Mouse (Mus musculus) MEL (cell line): Measurements from ENCODE around the gene Eif3b. TPM values are rescaled to one million over a fixed set of nuclear protein-coding genes. Genes with fewer than 3 reads are reported as not detected.
"Not testable (repeated sequence)": the region's sequence is repeated elsewhere in the genome, so short reads cannot be mapped to it uniquely, and the experiment has no call there.

ENCODE experiments used
- DNase-seq: peaks from one replicate; pipeline ENCODE4 v3.0.0; 2011; ENCODE audit warnings: low read depth, low spot score
- H3K27ac ChIP-seq: 2 replicates; pipeline ENCODE4 v1.5.1; 2012; ENCODE audit warnings: low read depth, mild to moderate bottlenecking, control low read depth, low read length, moderate library complexity; ENCODE audit not compliant: control insufficient read depth
- H3K27me3 ChIP-seq, 2 experiments: fragments of 150-350 bp in 1 of 2; sonication (generic) in 1 of 2; 2 replicates each; pipeline ENCODE4 v1.6.1; 2012; ENCODE audit warnings: low read length in 2 of 2, mild to moderate bottlenecking in 2 of 2, improper control_type of control experiment in 1 of 2, moderate library complexity in 1 of 2; ENCODE audit not compliant: insufficient read depth in 2 of 2, control insufficient read depth in 1 of 2
- H3K36me3 ChIP-seq, 2 experiments: 2 replicates each; pipeline ENCODE4 v1.6.1; 2012 to 2014; ENCODE audit warnings: low read length in 2 of 2, improper control_type of control experiment in 1 of 2, inconsistent platforms in 1 of 2, mild to moderate bottlenecking in 1 of 2; ENCODE audit not compliant: insufficient read depth in 2 of 2, control insufficient read depth in 1 of 2
- H3K4me1 ChIP-seq, 2 experiments: fragments of 150-350 bp in 1 of 2; sonication (generic) in 1 of 2; 2 replicates each; pipeline ENCODE4 v1.6.1; 2012; ENCODE audit warnings: low read length in 2 of 2, improper control_type of control experiment in 1 of 2, mild to moderate bottlenecking in 1 of 2; ENCODE audit not compliant: insufficient read depth in 2 of 2, control insufficient read depth in 1 of 2
- H3K4me3 ChIP-seq, 2 experiments: fragments of 150-350 bp in 1 of 2; sonication (generic) in 1 of 2; 2 replicates each; pipeline ENCODE4 v1.5.1; 2012; ENCODE audit warnings: low read depth in 2 of 2, low read length in 2 of 2, mild to moderate bottlenecking in 2 of 2, moderate library complexity in 2 of 2, control low read depth in 1 of 2, improper control_type of control experiment in 1 of 2; ENCODE audit not compliant: control insufficient read depth in 1 of 2, insufficient read depth in 1 of 2
- H3K79me2 ChIP-seq: 2 replicates; pipeline ENCODE4 v1.6.1; 2012; ENCODE audit warnings: mild to moderate bottlenecking, low read length, moderate library complexity; ENCODE audit not compliant: control insufficient read depth, poor library complexity, insufficient read depth
- H3K9ac ChIP-seq: 2 replicates; pipeline ENCODE4 v1.6.1; 2012; ENCODE audit warnings: low read depth, mild to moderate bottlenecking, control low read depth, low read length, moderate library complexity; ENCODE audit not compliant: control insufficient read depth, poor library complexity, severe bottlenecking
- H3K9me3 ChIP-seq: fragments of 150-350 bp; sonication (generic); replicated peaks from 2 replicates; pipeline ENCODE4 v1.6.1; 2012; ENCODE audit warnings: mild to moderate bottlenecking, low read length, improper control_type of control experiment, moderate library complexity; ENCODE audit not compliant: insufficient read depth
- CHD2 ChIP-seq: IDR thresholded peaks from 2 replicates; pipeline ENCODE4 v1.6.1; 2011; ENCODE audit warnings: low read length, improper control_type of control experiment
- CTCF ChIP-seq, 3 experiments: IDR thresholded peaks in 2 of 3; conservative IDR thresholded peaks in 1 of 3; 2 replicates each; pipeline ENCODE4 v1.5.1; 2011 to 2012; ENCODE audit warnings: low read length in 3 of 3, low read depth in 2 of 3, mild to moderate bottlenecking in 2 of 3, improper control_type of control experiment in 1 of 3, inconsistent platforms in 1 of 3, mixed read lengths in 1 of 3, moderate library complexity in 1 of 3; ENCODE audit not compliant: control insufficient read depth in 1 of 3, insufficient read depth in 1 of 3, poor library complexity in 1 of 3, severe bottlenecking in 1 of 3
- E2F4 ChIP-seq: IDR thresholded peaks from 2 replicates; pipeline ENCODE4 v1.6.1; 2011; ENCODE audit warnings: low read depth, low read length, improper control_type of control experiment, borderline replicate concordance
- EP300 ChIP-seq, 2 experiments: IDR thresholded peaks; 2 replicates each; pipeline ENCODE4 v1.6.1; 2011; ENCODE audit warnings: improper control_type of control experiment in 2 of 2, low read length in 2 of 2, low read depth in 1 of 2, mild to moderate bottlenecking in 1 of 2
- GABPA ChIP-seq: IDR thresholded peaks from 2 replicates; pipeline ENCODE4 v1.6.1; 2012; ENCODE audit warnings: low read depth, mild to moderate bottlenecking, inconsistent platforms, low read length, improper control_type of control experiment, moderate library complexity
- KAT2A ChIP-seq: conservative IDR thresholded peaks from 2 replicates; pipeline ENCODE4 v1.6.1; 2012; ENCODE audit warnings: low read depth, low read length, improper control_type of control experiment, inconsistent platforms
- MXI1 ChIP-seq: IDR thresholded peaks from 2 replicates; pipeline ENCODE4 v1.6.1; 2011; ENCODE audit warnings: mild to moderate bottlenecking, low read depth, low read length, improper control_type of control experiment
- MYB ChIP-seq: IDR thresholded peaks from 2 replicates; pipeline ENCODE4 v1.6.1; 2011; ENCODE audit warnings: mild to moderate bottlenecking, low read depth, low read length, improper control_type of control experiment
- NRF1 ChIP-seq: IDR thresholded peaks from 2 replicates; pipeline ENCODE4 v1.6.1; 2014; ENCODE audit warnings: low read depth, mild to moderate bottlenecking, inconsistent platforms, low read length, improper control_type of control experiment, moderate library complexity; ENCODE audit not compliant: poor library complexity, insufficient read depth, severe bottlenecking
- POLR2AphosphoS2 ChIP-seq: IDR thresholded peaks from 2 replicates; pipeline ENCODE4 v1.6.1; 2011; ENCODE audit warnings: low read length, improper control_type of control experiment
- POLR2AphosphoS5 ChIP-seq: IDR thresholded peaks from 2 replicates; pipeline ENCODE4 v1.6.1; 2012; ENCODE audit warnings: low read depth, borderline replicate concordance, mild to moderate bottlenecking, inconsistent platforms, low read length, moderate library complexity, mixed read lengths
- SIN3A ChIP-seq: IDR thresholded peaks from 2 replicates; pipeline ENCODE4 v1.6.1; 2012; ENCODE audit warnings: low read length, improper control_type of control experiment, inconsistent platforms
- TAL1 ChIP-seq: IDR thresholded peaks from 2 replicates; pipeline ENCODE4 v1.6.1; 2012; ENCODE audit warnings: mild to moderate bottlenecking, inconsistent platforms, low read length, moderate library complexity, mixed read lengths
- TCF12 ChIP-seq: IDR thresholded peaks from 2 replicates; pipeline ENCODE4 v1.6.1; 2014; ENCODE audit warnings: low read depth, mild to moderate bottlenecking, inconsistent platforms, low read length, improper control_type of control experiment, moderate library complexity
- UBTF ChIP-seq: IDR thresholded peaks from 2 replicates; pipeline ENCODE4 v1.6.1; 2012; ENCODE audit warnings: low read depth, mild to moderate bottlenecking, inconsistent platforms, low read length, improper control_type of control experiment, moderate library complexity, borderline replicate concordance; ENCODE audit not compliant: insufficient read depth
- USF1 ChIP-seq: IDR thresholded peaks from 2 replicates; pipeline ENCODE4 v1.6.1; 2014; ENCODE audit warnings: low read depth, mild to moderate bottlenecking, inconsistent platforms, low read length, improper control_type of control experiment, moderate library complexity
- ZC3H11A ChIP-seq: IDR thresholded peaks from 2 replicates; pipeline ENCODE4 v1.6.1; 2012; ENCODE audit warnings: low read depth, mild to moderate bottlenecking, inconsistent platforms, low read length, improper control_type of control experiment
- ZKSCAN1 ChIP-seq: IDR thresholded peaks from 2 replicates; pipeline ENCODE4 v1.6.1; 2012; ENCODE audit warnings: low read depth, mild to moderate bottlenecking, inconsistent platforms, low read length, improper control_type of control experiment, moderate library complexity
- ZNF384 ChIP-seq: IDR thresholded peaks from 2 replicates; pipeline ENCODE4 v1.6.1; 2012; ENCODE audit warnings: low read depth, mild to moderate bottlenecking, inconsistent platforms, low read length, improper control_type of control experiment
- polyA plus RNA-seq, 2 experiments: library from polyadenylated mRNA; stranded (reverse) in 1 of 2; unstranded in 1 of 2; fragments of >175 nt in 1 of 2; fragments of >200 nt in 1 of 2; gene quantifications; 2 replicates each; pipeline versions ENCODE4 v1.2.1 to v1.2.4; 2012; ENCODE audit warnings: low replicate concordance in 2 of 2, low read depth in 1 of 2; ENCODE audit not compliant: insufficient read length in 2 of 2, insufficient read depth in 1 of 2, missing spikeins in 1 of 2
- total RNA-seq: library from RNA; depleted of rRNA; stranded (reverse); fragments of 300-350 nt; gene quantifications from 2 replicates; pipeline ENCODE4 v1.2.3, GENCODE M21; 2012

Eif3b gene
- total and polyA plus RNA-seq, 3 experiments, result 303 to 580 (median 376) TPM

GRCm38 (mm10) chr5:140461476-140461875 is 42.3 kb downstream of the Eif3b start:
- Histone ChIP-seq H3K4me1 (no peaks in the 10 kb centered on the region), H3K9ac (no peak overlapping the region), H3K9me3 (no peaks in the 10 kb centered on the region)
- TF ChIP-seq EP300 (IDR thresholded peaks at IDR 0.05; ENCODE audit: low read depth in 1 of 2, low read length in 2 of 2) (no peak), SIN3A (no peak), CHD2 (no peak), TAL1 (no peak), MXI1 (no peak), USF1 (no peak), POLR2AphosphoS5 (no peak), NRF1 (no peak), POLR2AphosphoS2 (no peak), GABPA (no peak), TCF12 (no peak), CTCF (IDR thresholded peaks at IDR 0.05 in 2 of 3, conservative IDR thresholded peaks at IDR 0.05 in 1 of 3; ENCODE audit: control insufficient read depth in 1 of 3, insufficient read depth in 1 of 3, low read depth in 2 of 3, low read length in 3 of 3, poor library complexity in 1 of 3, severe bottlenecking in 1 of 3) (no peak)
- TF ChIP-seq, all 39 proteins: peak for 0
- DNase-seq, result no peak
- H3K36me3 ChIP-seq, result no peaks in the 10 kb centered on the region
- no peak overlapping the region for H3K27ac ChIP-seq
- no peak overlapping the region for H3K4me3 ChIP-seq
- no peaks in the 10 kb centered on the region for H3K27me3 ChIP-seq
- H3K79me2 ChIP-seq, result no peaks in the 10 kb centered on the region

GRCm38 (mm10) chr5:140463151-140463550 is 44.0 kb downstream of the Eif3b start:
- not testable (repeated sequence) for H3K36me3 ChIP-seq, H3K9ac ChIP-seq, H3K4me3 ChIP-seq, H3K27me3 ChIP-seq, H3K9me3 ChIP-seq, H3K27ac ChIP-seq, DNase-seq, H3K79me2 ChIP-seq, H3K4me1 ChIP-seq

DNA sequence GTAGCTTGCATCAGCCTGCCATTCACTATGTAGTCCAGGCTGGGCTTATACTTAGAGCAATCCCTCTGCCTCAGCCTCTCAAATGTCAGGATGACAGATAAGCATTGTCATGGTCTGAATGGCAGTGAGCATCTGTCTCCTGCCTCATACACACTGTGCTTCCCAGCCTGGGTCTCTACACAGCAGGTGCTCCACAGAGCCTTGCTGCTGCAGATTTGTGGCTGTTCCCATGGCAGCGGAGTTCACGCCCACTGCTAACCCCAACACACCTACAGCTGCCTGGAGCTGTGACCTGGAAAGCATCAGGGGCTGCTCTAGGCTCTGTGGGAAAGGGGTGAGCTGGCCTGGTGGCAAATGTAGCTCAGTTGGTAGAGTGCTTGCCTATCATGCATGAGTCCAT is 45.8 kb downstream of the Eif3b start:
- no peak for DNase-seq
- no peaks in the 10 kb centered on the region for H3K36me3 ChIP-seq
- H3K27me3 ChIP-seq, result no peaks in the 10 kb centered on the region
- H3K4me3 ChIP-seq, result no peak overlapping the region
- no peak for TF ChIP-seq ZKSCAN1
- no peak for TF ChIP-seq ZC3H11A
- no peak for TF ChIP-seq MXI1
- no peak for TF ChIP-seq KAT2A
- TF ChIP-seq E2F4, result no peak
- TF ChIP-seq MYB, result no peak
- TF ChIP-seq UBTF, result no peak
- TF ChIP-seq ZNF384, result no peak
- TF ChIP-seq TAL1, result no peak
- H3K27ac ChIP-seq, result no peak overlapping the region
- no peaks in the 10 kb centered on the region for H3K4me1 ChIP-seq
- no peak overlapping the region for H3K9ac ChIP-seq
- no peaks in the 10 kb centered on the region for H3K9me3 ChIP-seq
- H3K79me2 ChIP-seq, result no peaks in the 10 kb centered on the region
